Mouse (Mus musculus) frontal cortex, postnatal 10 days (tissue): ENCODE results near the gene Klhl32.
"Not testable (repeated sequence)": the region's sequence is repeated elsewhere in the genome, so short reads cannot be mapped to it uniquely, and the experiment has no call there.

ENCODE experiments used
- DNase-seq, 2 experiments: peaks; one replicate each; pipeline ENCODE4 v3.0.0; 2022; ENCODE audit warnings: low spot score in 2 of 2, mixed read lengths in 1 of 2

Gene Klhl32

DNA sequence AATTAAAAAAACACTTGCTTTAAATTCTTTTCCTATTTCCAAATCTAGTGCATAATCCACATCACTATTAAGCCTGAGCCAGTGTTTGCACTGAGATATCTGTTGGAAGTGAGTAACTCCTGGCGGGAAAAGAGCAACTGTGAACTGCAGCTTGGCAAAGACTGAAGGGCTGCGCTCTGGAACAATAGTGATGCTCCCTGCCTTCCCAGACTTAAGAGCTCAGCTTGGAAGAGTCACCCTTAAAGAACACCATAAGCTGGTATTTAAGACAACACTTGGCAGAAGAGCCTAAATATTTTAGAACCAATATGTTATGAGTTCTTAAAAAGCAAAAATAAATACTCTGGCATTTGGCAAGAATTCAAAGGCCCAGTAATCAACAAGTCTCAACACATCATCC, 55.7 kb downstream of the Klhl32 start:
- DNase-seq = no peak

DNA sequence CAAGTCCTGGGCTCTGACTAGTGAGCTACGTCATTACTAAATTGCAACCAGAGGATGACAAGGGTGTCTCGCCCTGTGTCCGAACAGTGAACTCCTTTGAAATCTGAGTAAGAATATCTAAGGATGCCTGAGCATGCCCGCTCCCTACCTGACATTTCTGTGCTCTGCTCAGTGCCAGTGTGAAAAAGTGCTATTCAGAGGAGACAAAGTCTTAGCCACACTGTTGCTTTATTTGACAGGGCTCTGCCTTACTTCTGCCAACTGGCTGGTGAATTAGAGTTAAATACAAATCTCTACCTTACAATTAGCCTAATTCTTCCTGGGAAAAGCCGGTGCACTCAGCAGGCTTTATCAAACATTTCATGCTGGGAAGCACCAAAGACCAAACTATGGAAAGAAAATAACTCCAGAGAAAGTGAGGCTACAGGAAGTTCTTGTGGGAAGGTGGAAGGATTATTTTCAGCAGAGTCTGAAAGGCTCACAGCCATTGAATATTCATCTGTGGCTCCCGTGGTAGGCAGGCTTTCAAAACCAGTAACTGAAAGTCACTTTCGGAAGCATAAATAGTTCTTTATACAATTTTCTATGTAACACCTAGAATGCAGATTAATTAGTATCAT, 57.1 kb downstream of the Klhl32 start:
- no peak for DNase-seq

DNA sequence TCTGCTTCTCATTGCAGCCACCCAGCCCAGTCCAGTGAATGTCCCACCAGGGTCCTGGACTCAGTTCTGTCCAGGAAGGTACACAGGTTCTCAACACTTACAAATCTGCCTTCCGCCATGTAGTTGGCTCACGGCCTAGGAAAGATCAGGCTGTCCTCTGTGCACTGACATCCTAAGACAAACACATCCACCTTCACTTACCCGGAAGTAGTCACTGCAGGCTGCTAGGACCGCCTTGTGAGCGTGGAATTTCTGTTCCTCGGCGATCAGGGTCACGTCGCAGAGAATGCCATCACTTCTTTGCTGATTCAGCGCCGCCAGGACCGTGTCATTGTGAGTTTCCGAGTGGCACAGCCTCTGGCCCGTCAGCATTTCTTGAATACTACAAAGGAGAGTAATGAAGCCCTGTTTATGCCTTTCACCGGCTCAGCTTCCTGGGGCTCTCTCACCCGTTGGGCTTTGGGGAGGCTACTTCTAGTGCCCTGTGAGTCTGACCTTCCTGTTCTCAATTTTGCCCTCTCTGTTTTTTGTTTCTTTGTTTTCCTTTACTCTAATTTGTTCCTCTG, 58.4 kb downstream of the Klhl32 start:
- no peak for DNase-seq

DNA sequence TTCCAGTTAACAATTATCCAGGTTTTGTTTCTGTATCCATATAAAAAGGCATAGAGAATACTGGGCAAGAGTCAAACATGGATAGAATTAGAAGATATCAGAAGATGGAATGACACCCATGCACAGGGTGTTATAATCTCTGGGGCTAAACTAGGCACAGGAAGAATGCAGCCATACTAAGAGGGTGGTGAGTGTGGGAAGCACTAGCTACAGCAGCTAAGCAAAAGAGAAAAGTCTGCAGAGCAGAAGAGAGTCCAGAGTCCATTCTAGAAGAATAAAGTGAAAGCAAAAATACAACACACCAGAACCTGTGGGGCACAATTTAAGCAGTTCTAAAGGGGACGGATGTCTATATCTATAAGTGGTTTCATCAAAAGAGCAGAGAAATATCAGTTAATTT, 61.6 kb downstream of the Klhl32 start:
- no peak for DNase-seq

DNA sequence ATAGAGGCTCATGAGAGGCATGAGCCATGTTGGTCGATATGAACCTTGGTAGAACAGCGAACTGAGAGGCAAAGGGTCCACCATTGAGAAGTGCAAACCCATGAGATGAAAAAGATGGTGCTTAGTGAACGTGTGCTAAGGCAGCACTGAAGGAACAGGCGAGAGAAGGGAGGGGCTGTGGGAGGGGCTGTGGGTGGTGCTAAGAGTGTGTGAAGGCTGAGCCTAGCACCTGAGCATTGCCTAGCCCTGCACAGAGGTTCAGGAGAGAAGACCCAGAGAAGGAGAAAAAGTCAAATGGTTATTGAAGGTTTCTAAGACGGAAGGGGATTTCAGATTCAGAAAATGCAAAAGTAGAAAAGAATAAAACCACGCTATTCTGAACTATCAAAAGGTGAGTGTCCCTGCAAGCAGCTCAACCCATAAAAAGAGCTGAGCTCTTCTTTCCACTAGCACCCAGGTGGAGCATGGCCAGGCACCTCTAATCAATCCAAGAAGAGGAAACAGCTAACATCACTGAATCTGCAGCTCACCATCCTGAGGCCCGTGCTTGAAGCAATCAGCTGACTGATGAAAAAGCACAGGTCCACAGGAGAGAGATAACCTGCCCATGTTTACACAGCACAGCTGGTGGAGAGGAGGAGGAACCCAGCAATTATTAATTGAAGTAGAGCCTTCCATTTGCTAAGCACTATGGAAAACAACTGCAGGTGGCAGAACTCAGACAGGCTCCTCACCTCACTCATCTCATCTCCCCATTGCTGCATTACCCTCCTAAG, 65.0 kb downstream of the Klhl32 start:
- no peak for DNase-seq

DNA sequence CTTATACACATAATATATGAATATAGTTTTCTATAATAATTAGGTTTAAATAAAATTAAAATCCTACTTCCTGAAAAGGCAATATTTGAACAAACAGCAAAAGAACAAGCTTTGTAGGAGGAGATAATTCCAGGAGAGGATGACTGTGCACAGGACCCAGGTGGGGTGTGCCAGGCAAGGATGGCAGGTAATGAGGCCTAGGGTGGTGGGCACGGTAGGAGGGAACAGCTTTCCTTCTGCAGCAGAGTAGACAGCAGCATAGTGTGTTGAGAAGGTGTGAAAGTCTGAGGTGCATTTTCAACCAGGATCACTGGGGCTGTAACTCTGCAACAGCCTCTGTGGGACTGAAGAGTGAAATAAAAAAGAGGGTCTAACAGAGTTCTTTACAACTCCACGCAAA, 85.0 kb downstream of the Klhl32 start:
- no peak for DNase-seq

DNA sequence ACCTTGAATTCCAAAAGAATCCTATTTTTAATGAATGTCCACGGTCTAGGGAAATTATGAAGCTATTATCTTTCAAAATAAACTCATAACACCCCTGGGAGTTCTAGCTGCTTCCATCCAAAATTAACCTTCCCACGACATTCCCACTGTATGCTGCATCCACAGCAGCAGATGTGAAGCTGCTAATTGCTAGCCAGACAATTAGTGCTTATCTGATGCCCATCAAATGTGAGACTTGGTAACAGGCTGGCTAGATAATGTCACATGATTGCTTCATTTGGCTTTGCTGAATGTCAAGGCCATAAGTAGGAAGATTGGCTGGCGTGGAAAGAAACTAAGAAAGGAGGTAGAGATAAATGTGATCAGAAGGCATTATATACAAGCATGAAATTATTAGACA, 85.5 kb downstream of the Klhl32 start:
- no peak for DNase-seq

- DNase-seq = no peak
Measured at GRCm38 (mm10) chr4:24764558-24764957, 86.4 kb downstream of the Klhl32 start.

DNA sequence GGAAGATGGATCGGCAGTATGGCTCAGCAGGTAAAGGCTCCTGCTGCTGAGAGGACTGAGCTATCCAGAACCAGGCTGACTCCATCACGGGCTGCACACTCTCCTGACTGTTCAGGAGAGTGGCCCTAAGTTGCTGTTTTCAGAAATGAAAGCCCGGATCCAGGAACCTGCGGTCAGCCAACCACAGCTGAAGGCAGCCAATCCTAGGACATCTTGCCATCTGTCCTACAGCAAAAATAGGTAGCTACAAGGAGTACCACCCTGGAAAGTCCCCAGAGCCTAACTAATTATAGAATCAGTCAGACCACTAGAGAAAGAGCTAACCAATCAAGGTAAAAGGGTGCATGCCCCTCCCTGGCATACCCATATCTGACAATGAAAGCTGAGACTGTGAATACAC, 87.5 kb downstream of the Klhl32 start:
- DNase-seq = no peak

DNA sequence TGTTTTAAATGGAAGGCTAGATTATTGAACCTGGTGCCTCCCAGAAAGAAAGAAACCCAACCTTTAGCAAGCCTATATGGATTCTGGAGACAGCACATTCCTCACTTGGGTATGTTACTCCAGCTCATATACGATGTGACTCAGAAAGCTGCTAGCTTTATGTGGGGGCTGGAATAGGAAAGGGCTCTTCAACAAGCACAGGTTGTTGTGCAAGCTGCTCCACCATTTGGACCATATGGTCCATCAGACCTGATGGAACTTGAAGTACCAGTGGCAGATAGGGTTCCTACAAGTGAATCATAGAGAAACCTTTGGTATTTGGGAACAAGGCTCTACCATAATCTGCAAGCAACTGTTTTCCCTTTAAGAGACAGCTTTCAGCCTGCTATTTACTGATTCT, 92.0 kb downstream of the Klhl32 start:
- DNase-seq = no peak

GRCm38 (mm10) chr4:24752517-24753208, 98.3 kb downstream of the Klhl32 start:
- DNase-seq = no peak

DNA sequence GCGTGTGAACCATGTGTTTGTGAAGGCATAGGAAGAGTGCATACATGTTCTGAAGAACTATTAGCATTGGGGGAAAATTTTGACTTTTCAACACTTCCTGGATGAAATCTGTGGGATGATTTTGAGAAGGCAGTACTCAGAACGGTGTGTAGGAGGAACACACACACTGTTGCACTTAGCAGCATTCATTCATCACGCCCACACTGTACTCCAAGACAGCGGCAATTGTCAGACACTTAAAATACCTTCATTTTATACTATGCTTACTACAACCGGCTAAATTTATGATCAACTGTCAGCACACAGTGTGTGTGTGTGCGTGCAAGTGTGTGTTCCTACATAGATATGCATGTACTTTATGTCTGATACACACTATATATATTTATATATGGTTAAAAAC, 113.8 kb downstream of the Klhl32 start:
- peak in 1 of 2 experiments; percentile 17 for DNase-seq

- peak in 1 of 2 experiments; percentile 45 for DNase-seq
Measured at GRCm38 (mm10) chr4:24720834-24721233, 130.1 kb downstream of the Klhl32 start.

DNA sequence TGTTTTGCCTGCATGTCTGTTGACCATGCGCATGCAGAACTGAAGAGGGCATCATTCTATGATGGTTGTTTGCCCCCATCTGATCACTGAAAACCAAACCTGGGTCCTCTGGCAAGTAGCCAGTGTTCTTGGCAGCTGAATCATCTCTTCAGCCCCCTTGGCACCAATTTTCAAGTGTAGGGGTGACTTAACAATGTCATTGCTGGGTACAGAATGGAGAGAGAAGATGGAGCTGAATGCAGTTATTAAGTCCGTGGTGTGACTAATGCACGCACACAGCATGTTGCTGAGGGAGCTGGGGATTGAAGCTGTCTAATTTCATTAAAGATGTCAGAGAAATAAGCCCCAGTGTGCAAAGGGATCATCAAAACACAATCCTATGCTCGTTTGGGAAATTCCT, 135.4 kb downstream of the Klhl32 start:
- no peak for DNase-seq

DNA sequence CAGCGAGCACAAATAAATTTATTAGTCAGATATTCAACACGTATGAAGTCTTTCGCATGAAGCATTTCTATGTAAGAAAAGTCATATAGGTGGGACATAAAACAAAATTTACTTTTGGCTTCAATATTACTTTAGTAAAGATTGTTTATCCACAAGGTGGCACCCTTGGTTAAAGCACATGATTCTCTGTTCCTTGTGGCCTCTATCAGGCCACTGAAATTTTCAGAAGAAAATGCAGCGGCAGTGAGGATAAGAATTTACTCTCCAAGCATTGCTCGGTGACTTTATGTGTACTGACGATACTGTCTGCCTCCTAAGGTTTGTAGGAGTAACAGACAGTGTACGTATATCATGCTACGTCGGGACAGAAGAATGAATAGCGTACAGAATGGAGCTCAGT, 136.6 kb downstream of the Klhl32 start:
- no peak for DNase-seq

GRCm38 (mm10) chr4:24698528-24699117, 152.3 kb downstream of the Klhl32 start:
- peak in 1 of 2 experiments; percentile 27 for DNase-seq

GRCm38 (mm10) chr4:24680080-24680479, 170.8 kb downstream of the Klhl32 start:
- DNase-seq = no peak

GRCm38 (mm10) chr4:24670007-24670406, 180.9 kb downstream of the Klhl32 start:
- no peak for DNase-seq

GRCm38 (mm10) chr4:24659218-24659617, 191.7 kb downstream of the Klhl32 start:
- no peak for DNase-seq

DNA sequence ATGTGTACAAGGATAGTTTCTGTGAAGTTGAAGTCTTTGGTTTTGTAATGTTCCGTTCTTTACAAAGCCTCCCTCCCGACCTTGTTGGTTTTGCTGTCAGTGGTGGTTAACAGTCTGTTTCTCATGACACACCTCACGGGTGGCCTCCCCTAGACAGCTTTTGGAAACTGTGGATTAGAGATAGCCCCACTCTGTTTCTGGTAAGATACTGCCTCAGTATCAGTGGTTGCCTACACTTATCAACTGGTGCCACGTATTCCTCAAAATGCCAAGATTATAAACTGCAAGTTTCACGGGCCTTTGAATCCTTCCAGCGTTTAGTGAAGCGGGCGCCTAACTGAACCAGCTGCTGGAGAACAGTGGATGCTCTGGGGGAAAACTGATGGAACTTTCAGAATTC, 206.2 kb downstream of the Klhl32 start:
- DNase-seq = not testable (repeated sequence)

GRCm38 (mm10) chr4:24642306-24642705, 208.6 kb downstream of the Klhl32 start:
- DNase-seq = no peak
